Mouse (Mus musculus): Measurements from ENCODE around the gene Troap. TPM values are rescaled to one million over a fixed set of nuclear protein-coding genes. Genes with fewer than 3 reads are reported as not detected.
A peak's percentile ranks its signal among the peaks of the same experiment; 100 is the strongest.

Gene Troap
- 27.8 and 32.1 TPM in 2 replicates for total RNA-seq (2012; rRNA removed)

DNA sequence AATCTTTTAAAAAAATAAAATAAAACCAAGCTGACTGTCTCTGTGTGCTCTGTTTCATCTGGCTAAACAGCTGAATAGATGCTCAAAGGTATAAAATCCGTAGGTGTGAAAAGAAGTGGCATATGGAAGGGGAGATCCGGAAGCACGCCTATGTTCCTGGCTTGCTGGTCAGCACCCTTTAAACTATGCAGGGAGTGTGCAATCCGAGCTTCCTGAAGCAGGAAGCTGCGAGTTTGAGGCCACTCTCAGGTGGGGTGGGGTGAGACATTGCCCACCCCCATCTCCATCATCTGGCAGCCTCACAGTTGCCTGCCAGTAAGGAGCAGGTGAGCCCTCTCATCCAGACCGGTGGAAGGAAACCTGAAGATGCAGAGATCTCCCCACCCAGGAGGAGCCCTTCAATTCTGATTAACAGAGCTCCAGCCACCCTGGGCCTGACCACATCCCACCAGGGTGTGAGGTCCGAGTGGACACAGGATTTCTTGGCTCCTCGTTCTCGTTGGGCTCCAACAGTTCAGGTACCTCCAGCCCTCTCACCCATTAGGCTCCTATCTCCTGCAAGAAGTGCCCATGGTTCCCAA, at the start of gene Troap:
TSS of gene Troap (plus strand) at position 557 of the 581 bp plus-strand sequence.
- TF ChIP-seq CHD2 (IDR thresholded peaks at IDR 0.05; ENCODE audit: low read depth, low read length) (no peak), HCFC1 (IDR thresholded peaks at IDR 0.05; ENCODE audit: borderline replicate concordance, insufficient read depth, low read length) (no peak), MAFK (IDR thresholded peaks at IDR 0.05; ENCODE audit: insufficient read depth, low read depth, low read length) (no peak), ZNF384 (IDR thresholded peaks at IDR 0.05; ENCODE audit: low read depth, low read length) (no peak)
- peak within 1 kb of the TSS; percentile 93 for H3K9ac ChIP-seq (ENCODE audit: insufficient read depth, low read depth, low read length, poor library complexity, severe bottlenecking)
- in situ Hi-C loops (cut with MboI; ENCODE audit: low sequenced_read_pairs in 2 of 2, unreplicated experiment in 2 of 2): no loop called here
- DNase-seq (ENCODE audit: low read depth, low spot score): no peak
- peaks cover 0 to 4% of the 10 kb centered on the region in 2 experiments; a peak in 1 of 4 replicates for H3K4me1 ChIP-seq (ENCODE audit: control insufficient read depth in 2 of 2, insufficient read depth in 2 of 2, low read length in 2 of 2, poor library complexity in 1 of 2)
- peak within 1 kb of the TSS; percentile 86 to 99 for H3K4me3 ChIP-seq (ENCODE audit: insufficient read depth in 1 of 2, low read depth in 1 of 2, low read length in 2 of 2, poor library complexity in 1 of 2, severe bottlenecking in 1 of 2)
- H3K9me3 ChIP-seq (ENCODE audit: control insufficient read depth, insufficient read depth, low read depth, low read length): no peaks in the 10 kb centered on the region
- H3K36me3 ChIP-seq (ENCODE audit: control insufficient read depth, insufficient read depth, low read length, poor library complexity, severe bottlenecking): peaks cover 23% of the 10 kb centered on the region
- peak within 1 kb of the TSS; percentile 58 for H3K27ac ChIP-seq (ENCODE audit: insufficient read depth, low read depth, low read length, poor library complexity, severe bottlenecking)

DNA sequence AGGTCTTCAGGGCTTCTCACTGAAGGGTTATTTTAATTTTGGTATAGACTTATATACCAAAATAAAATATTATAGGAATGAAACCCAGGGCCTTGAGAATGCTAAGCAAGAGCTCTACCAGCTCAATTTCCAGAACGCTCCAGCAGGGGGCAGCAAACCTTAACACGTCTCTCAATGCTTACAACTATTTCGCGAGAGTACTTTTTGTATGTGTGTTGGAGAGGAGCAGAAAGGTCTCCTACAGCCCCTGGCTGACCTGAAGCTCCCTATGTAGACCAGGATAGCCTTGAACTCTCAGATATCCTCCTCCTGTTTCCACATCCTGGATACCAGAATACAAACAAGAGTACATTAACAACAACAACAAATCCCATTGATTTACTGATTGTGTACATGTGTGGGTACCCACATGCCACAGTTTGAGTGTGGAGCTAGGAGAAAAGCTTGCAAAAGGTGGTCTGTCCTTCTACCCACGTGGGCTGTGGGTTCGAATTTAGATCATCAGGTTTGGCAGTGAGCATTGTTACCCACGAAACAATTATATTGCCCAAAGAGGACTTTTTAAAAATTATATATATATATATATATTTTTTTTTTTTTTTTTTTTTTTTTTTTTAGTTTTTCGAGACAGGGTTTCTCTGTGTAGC, 49.6 kb upstream of the Troap start:
- DNase-seq (ENCODE audit: low read depth, low spot score): peak; percentile 85
- H3K4me3 ChIP-seq (ENCODE audit: insufficient read depth in 1 of 2, low read depth in 1 of 2, low read length in 2 of 2, poor library complexity in 1 of 2, severe bottlenecking in 1 of 2): no peak overlapping the region
- no peak for TF ChIP-seq ZNF384 (IDR thresholded peaks at IDR 0.05; ENCODE audit: low read depth, low read length)
- no peak for TF ChIP-seq ZC3H11A (IDR thresholded peaks at IDR 0.05; ENCODE audit: borderline replicate concordance, low read depth, low read length)
- TF ChIP-seq HCFC1 (IDR thresholded peaks at IDR 0.05; ENCODE audit: borderline replicate concordance, insufficient read depth, low read length): no peak
- TF ChIP-seq MAFK (IDR thresholded peaks at IDR 0.05; ENCODE audit: insufficient read depth, low read depth, low read length): no peak
- TF ChIP-seq CHD2 (IDR thresholded peaks at IDR 0.05; ENCODE audit: low read depth, low read length): no peak
- H3K9me3 ChIP-seq (ENCODE audit: control insufficient read depth, insufficient read depth, low read depth, low read length): no peaks in the 10 kb centered on the region
- H3K9ac ChIP-seq (ENCODE audit: insufficient read depth, low read depth, low read length, poor library complexity, severe bottlenecking): no peak overlapping the region
- no peaks in the 10 kb centered on the region for H3K4me1 ChIP-seq (ENCODE audit: control insufficient read depth in 2 of 2, insufficient read depth in 2 of 2, low read length in 2 of 2, poor library complexity in 1 of 2)
- in situ Hi-C loops (cut with MboI; ENCODE audit: low sequenced_read_pairs in 2 of 2, unreplicated experiment in 2 of 2): no loop called here
- no peak overlapping the region for H3K27ac ChIP-seq (ENCODE audit: insufficient read depth, low read depth, low read length, poor library complexity, severe bottlenecking)
- H3K36me3 ChIP-seq (ENCODE audit: control insufficient read depth, insufficient read depth, low read length, poor library complexity, severe bottlenecking): no peaks in the 10 kb centered on the region

DNA sequence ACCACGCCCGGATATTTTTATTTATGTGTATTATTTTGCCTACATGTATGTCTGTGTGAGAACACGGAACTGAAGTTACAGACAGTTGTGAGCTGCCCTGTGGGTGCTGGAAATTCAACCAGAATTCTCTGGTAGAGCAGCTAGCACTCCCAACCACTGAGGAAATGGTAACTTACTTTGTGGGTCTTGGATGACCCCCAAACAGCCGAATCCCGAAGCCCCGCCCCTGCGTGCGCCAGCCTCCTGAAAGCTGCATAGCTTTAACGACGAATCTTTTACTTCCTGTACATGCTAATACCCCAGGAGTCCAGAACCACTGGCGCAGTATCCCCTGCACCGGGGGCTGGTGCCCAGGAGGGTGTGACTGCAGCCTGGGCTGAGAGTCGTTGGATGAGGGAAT, 49.0 kb upstream of the Troap start:
- H3K36me3 ChIP-seq (ENCODE audit: control insufficient read depth, insufficient read depth, low read length, poor library complexity, severe bottlenecking): no peaks in the 10 kb centered on the region
- no peak overlapping the region for H3K27ac ChIP-seq (ENCODE audit: insufficient read depth, low read depth, low read length, poor library complexity, severe bottlenecking)
- H3K4me3 ChIP-seq (ENCODE audit: insufficient read depth in 1 of 2, low read depth in 1 of 2, low read length in 2 of 2, poor library complexity in 1 of 2, severe bottlenecking in 1 of 2): no peak overlapping the region
- TF ChIP-seq ZC3H11A (IDR thresholded peaks at IDR 0.05; ENCODE audit: borderline replicate concordance, low read depth, low read length) (no peak), HCFC1 (IDR thresholded peaks at IDR 0.05; ENCODE audit: borderline replicate concordance, insufficient read depth, low read length) (no peak), ZNF384 (IDR thresholded peaks at IDR 0.05; ENCODE audit: low read depth, low read length) (no peak), MAFK (IDR thresholded peaks at IDR 0.05; ENCODE audit: insufficient read depth, low read depth, low read length) (no peak), CHD2 (IDR thresholded peaks at IDR 0.05; ENCODE audit: low read depth, low read length) (no peak)
- H3K9me3 ChIP-seq (ENCODE audit: control insufficient read depth, insufficient read depth, low read depth, low read length): no peaks in the 10 kb centered on the region
- no peak for DNase-seq (ENCODE audit: low read depth, low spot score)
- in situ Hi-C loops (cut with MboI; ENCODE audit: low sequenced_read_pairs in 2 of 2, unreplicated experiment in 2 of 2): no loop called here
- no peaks in the 10 kb centered on the region for H3K4me1 ChIP-seq (ENCODE audit: control insufficient read depth in 2 of 2, insufficient read depth in 2 of 2, low read length in 2 of 2, poor library complexity in 1 of 2)
- H3K9ac ChIP-seq (ENCODE audit: insufficient read depth, low read depth, low read length, poor library complexity, severe bottlenecking): no peak overlapping the region; the same call in 1 of the 2 replicates

DNA sequence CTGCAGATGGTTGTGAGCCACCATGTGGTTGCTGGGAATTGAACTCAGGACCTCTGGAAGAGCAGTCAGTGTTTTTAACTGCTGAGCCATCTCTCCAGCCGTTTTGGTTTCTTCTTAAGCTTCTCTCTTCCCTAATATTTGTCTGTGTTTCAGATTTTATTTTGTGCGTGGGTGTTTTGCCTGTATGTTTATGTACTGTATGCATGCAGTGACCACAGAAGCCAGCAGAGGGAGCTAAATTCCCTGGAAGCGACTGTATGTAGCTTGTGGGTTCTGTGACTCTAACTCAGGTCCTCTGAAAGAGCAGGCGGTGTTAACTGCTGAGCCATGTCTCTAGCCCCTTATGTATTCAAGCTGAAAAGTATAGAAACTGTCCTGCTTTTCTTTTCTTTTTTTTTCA, 48.1 kb upstream of the Troap start:
- in situ Hi-C loops (cut with MboI; ENCODE audit: low sequenced_read_pairs in 2 of 2, unreplicated experiment in 2 of 2): no loop called here
- Histone ChIP-seq H3K4me3 (ENCODE audit: insufficient read depth in 1 of 2, low read depth in 1 of 2, low read length in 2 of 2, poor library complexity in 1 of 2, severe bottlenecking in 1 of 2) (no peak overlapping the region), H3K27ac (ENCODE audit: insufficient read depth, low read depth, low read length, poor library complexity, severe bottlenecking) (no peak overlapping the region), H3K36me3 (ENCODE audit: control insufficient read depth, insufficient read depth, low read length, poor library complexity, severe bottlenecking) (no peaks in the 10 kb centered on the region), H3K4me1 (ENCODE audit: control insufficient read depth in 2 of 2, insufficient read depth in 2 of 2, low read length in 2 of 2, poor library complexity in 1 of 2) (no peaks in the 10 kb centered on the region), H3K9me3 (ENCODE audit: control insufficient read depth, insufficient read depth, low read depth, low read length) (no peaks in the 10 kb centered on the region), H3K9ac (ENCODE audit: insufficient read depth, low read depth, low read length, poor library complexity, severe bottlenecking) (no peak overlapping the region)
- no peak for TF ChIP-seq CHD2 (IDR thresholded peaks at IDR 0.05; ENCODE audit: low read depth, low read length)
- no peak for TF ChIP-seq HCFC1 (IDR thresholded peaks at IDR 0.05; ENCODE audit: borderline replicate concordance, insufficient read depth, low read length)
- peak; percentile 72 for DNase-seq (ENCODE audit: low read depth, low spot score)

Data from ES-E14 (cell line).